Mouse (Mus musculus) T-helper 2 cell (primary cell): ENCODE measurements around the gene Hist2h3c2.
"Not testable (repeated sequence)": the region's sequence is repeated elsewhere in the genome, so short reads cannot be mapped to it uniquely, and the experiment has no call there.

Experiments
- in situ Hi-C: fragments of 300-600 bp; cut with MboI, MseI; formaldehyde crosslinking; loops from one replicate; pipeline ENCODE4 v1.15.1; 2025; ENCODE audit warnings: high pct_unique_total_duplicates

The Hist2h3c2 gene

DNA sequence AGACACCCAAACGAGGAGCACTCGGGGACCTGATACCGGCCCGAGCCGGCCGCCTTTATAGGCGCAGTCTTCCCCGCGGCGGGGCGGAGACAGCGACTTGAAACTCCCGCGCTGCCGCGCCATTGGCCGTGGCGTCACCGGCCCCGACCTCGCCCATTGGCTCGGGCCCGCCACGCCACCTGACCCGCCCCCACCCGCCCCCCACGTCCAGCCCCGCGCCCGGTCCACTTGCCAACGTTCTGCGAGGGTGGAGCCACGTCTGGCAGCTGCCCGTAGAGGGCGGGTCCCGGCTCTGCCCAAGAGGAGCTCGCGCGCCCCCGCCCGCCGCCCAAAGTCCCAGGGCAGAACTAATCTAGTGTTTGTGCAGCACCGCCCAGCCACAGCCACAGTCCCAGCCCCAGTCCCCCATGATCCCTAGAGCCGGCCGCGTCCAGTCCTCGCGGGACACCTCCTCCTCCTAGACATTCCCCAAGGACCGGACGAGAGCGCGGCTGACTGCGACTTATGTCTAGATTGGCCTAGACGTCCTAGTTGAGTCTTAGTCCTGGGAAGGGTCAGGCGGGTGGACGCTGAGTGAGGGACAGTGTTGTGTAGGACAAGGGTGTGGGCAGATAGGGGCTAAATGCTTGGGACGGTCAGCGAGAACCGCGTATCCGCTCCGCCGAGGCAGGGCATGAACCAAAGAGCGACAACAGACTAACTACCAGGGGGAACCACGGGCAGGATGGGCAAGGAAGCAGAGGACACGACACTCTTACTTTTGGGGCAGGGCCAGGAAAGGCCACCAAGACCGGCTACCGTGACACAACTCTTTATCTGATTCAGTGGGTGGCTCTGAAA, at the start of gene Hist2h3c2:
Gene Hist2h3c2 (minus strand): TSS at position 174 of the 840 bp plus-strand sequence.
- in situ Hi-C loops: not testable (repeated sequence)

DNA sequence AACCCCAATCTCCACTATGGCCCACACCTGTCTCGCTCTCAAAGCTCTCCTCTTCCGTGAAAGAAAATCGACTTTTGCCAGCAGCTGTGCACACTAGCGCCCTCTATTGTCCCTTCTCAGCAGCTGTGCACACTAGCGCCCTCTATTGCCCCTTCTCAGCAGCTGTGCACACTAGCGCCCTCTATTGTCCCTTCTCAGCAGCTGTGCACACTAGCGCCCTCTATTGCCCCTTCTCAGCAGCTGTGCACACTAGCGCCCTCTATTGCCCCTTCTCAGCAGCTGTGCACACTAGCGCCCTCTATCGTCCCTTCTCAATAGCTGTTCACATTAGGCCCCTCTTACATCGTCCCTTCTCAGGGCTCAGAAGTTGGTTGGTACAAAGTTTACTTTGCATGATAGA, 48.4 kb upstream of the Hist2h3c2 start:
- in situ Hi-C loops: not testable (repeated sequence)

DNA sequence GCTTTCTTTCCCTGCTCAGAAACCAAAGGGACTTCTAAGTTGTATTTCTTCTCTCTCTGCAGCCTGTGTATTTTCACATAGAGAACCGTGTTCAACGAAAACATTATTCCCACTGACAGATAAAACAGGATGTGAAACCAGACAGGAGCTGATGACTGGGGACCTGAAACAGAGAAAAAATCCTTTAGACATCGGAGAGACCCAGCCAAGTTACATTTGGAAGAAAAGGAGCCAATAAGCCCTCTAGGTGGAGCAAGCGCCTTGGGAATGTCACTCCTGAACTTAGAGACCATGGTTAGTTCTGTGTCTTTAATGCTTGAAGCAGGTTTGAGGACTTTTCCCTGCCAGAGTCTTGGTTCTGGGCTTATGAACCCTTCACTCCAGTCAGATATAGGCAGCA, 45.5 kb upstream of the Hist2h3c2 start:
- in situ Hi-C loops: loop anchor here (5.0 kb wide), 1 partner anchor 43 kb away; no protein-coding TSS in a partner anchor

DNA sequence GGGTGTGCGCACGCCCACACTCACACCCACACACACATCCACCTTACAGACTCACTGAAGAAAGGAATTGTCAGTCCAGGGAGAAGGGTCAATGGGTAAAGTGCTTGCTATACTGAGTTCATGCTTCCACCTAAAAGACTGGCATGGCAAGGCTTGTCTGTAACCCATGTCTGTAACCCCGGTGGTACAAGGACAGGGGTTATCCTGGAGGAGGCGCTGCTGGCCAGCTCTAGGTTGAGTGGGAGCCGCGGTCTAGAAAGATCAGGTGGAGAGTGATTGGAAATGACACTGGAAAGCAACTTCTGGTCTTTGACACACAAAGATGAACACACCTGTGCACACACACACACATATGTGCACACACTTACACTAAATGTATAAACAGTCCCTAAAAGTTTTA, 41.7 kb upstream of the Hist2h3c2 start:
- in situ Hi-C loops: loop anchor here (5.0 kb wide), 1 partner anchor 47 kb away; no protein-coding TSS in a partner anchor

DNA sequence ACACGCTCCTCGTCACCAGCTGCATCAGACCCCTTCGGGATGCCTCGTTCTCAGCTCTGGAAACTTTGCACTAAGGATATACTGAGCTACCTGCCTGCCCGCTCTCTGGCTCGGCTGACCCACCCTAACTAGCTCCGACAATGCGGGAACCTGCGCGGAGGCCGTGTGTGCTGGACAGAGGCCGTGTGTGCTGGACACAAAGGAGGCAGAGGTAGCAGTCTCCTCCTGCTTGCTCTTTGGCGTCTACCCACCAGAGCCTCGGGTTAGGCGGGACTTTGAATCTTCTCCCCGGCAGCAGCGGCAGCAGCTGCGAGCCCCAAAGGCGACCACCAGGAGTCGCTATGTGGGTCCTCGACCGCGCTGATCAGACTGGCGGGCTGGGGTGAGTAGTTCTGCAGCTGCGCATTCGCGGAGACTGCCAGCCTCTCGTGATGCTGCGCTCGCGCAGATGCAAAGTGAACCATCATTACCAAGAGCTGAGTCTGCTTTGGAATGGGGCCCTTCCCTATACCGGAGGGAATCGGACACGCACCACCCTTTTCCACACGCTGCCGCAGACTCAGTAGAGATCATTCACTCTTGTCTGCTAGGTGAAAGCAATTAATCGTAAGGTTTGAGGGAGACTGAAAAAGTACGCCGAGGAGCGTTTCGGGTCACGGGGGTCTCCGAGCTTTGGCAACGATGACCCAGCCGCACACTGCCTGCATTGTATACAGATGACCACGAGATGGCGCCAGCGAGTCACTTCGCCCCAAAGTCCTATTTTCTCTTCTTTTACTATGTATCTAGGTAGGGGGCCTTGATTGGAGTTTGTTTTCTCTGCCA, 39.1 kb upstream of the Hist2h3c2 start:
- in situ Hi-C loops: no loop called here

DNA sequence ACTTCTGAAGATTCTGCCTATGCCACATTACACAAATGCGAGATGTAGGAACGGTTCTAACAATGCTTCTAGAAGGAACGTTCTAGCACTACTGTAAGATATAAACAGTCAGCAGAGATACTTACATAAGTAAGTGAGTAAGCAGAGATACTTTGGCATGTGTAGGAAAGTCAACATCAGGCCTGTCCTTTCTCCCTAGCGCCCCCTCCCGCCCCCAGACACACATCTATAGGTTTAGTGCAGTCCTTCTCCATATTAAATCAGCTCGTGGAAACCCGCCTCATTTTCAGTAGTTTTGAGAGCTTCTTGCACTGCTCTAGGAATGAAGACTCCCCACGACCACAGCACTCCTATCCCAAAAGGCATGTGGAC, 38.5 kb upstream of the Hist2h3c2 start:
- in situ Hi-C loops: no loop called here

DNA sequence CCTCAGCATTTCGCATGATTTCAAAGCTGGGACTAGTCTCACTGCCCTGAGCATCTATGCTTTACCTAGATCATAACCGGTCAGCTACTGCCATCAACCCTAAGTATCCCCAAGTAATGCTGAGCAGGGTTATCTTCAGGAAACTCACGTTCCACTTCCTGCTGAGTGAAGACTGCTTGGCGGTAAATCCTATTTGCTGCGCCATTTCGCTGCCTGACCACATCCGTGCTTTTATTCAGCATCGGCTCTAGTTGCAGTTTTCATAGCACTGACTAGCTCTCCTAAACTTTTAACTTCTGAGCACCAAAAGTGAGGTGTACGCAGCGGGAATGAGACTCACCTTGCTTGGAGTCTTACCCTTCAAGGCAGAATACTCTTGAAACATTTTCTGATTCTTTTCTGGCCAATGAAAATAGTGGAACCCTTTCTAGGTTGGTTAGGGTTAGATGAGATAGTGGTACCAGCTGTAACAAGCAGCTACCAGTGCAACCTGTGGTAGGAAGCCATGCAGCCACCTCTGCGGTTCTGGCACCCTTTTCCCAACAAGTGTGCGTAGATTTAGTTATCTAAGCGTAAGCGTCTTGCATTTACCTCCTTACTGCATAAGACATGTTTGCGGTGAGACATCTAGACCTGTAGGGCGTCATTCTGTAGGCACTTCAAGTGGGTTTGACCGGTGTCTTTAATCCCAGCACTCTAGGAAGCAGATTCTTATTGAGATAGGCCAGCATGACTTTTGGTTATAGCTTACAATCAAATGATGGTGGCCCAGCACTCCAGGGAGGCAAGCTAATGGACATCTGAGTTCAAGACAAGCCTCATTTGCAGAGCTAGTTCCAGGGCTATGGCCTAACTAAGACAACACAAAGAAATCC, 34.9 kb upstream of the Hist2h3c2 start:
- in situ Hi-C loops: no loop called here

DNA sequence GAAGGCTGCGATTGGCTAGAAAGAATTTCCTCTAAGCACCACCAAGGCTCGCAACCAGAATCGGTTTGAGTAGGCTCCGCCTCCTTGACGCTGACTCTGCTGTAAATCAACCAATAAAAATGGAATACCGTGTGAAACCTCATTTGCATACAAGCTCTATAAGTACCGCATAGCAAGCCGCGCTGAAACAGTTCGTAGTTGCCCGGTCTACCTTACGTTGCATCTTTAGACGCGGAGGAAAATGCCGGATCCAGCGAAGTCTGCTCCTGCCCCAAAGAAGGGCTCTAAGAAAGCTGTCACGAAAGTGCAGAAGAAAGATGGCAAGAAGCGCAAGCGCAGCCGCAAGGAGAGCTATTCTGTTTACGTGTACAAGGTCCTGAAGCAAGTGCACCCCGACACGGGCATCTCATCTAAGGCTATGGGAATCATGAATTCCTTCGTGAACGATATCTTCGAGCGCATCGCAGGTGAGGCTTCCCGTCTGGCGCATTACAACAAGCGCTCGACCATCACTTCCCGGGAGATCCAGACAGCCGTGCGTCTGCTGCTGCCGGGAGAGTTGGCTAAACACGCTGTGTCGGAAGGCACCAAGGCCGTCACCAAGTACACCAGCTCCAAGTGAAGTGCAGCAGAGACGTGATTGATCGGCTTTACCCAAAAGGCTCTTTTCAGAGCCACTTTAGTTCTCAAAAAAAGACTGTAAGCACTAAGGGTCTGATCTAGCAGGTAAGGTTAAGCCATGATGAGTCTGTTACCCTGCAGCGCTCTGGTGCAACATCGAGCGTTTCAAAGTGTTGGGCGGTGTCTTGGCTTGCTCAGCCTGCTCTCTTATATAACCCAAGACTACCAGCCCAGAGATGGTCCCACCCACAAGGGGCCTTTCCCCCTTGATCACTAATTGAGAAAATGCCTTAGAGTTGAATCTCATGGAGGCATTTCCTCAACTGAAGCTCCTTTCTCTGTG, 30.9 kb upstream of the Hist2h3c2 start, which contains the start of gene Hist2h2bb:
Gene Hist2h2bb (plus strand): TSS at position 242 of the 964 bp plus-strand sequence.
- in situ Hi-C loops: loop anchor here (10.0 kb wide), 1 partner anchor 595 kb away; no protein-coding TSS in a partner anchor

DNA sequence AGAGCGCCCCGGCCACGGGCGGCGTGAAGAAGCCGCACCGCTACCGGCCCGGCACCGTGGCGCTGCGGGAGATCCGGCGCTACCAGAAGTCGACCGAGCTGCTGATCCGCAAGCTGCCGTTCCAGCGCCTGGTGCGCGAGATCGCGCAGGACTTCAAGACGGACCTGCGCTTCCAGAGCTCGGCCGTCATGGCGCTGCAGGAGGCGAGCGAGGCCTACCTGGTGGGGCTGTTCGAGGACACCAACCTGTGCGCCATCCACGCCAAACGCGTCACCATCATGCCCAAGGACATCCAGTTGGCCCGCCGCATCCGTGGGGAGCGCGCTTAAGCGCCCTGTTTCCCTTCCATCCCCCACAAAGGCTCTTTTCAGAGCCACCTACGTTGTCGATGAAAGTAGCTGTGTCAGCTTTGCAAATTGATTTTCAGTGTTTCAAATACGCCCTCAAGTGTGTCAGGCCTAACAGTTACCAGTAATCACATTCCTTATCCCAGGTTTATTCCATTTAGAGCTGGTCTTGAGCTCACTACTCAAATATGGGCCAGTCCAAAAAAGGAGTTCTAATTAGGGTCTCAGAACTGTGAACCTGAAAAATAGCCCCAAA, 29.9 kb upstream of the Hist2h3c2 start:
- in situ Hi-C loops: loop anchor here (10.0 kb wide), 1 partner anchor 594 kb away; no protein-coding TSS in a partner anchor

DNA sequence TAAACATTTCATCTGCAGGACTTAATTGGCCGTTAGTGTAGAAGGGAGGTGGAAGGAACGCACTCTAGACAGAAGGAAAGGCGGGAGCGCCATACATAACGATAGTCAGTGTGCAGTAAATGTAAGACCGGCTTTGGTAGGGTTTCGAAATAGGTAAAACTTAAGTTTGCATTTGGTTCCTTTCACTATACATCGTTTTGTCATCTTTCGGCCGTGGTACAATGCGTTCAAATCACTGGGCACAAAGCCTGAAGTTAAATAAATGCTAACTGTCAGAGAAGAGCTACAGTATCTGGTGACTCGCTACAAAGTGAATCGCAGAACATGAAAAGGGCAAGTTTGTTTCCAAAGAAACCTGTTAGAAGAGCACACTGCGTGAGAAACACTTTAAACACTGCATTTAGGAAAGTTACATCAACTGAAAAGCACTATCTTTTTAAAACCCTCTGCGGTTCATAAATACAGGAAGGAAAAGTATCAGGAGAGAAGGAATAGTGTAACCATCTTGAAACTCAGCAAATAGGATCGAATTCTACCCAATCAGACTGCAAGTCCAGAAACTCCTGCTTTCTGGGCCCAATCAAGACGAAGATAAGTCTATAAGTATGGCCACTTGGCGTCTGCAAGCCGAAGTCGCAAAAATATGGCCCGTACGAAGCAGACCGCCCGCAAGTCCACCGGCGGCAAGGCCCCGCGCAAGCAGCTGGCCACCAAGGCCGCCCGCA, 29.3 kb upstream of the Hist2h3c2 start, which contains the start of gene Hist2h3b:
Gene Hist2h3b (plus strand): TSS at position 604 of the 725 bp plus-strand sequence.
- in situ Hi-C loops: loop anchor here (10.0 kb wide), 1 partner anchor 593 kb away; no protein-coding TSS in a partner anchor

DNA sequence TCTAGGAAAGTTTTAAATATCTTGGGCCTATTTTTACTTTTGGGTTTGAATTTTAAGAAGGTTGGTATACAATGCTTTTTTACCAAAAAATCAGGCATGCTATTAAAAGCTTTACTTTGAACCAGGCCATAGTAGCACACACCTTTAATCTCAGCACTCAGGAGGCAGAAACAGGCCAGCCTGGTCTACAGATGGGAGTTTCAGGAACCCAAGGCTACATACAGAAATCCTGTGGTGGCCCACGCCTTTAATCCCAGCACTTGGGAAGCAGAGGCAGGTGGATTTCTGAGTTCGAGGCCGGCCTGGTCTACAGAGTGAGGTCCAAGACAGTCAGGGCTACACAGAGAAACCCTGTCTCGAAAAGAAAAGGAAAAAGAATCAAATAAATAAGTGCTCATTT, 28.6 kb upstream of the Hist2h3c2 start:
- in situ Hi-C loops: loop anchor here (10.0 kb wide), 1 partner anchor 593 kb away; no protein-coding TSS in a partner anchor

DNA sequence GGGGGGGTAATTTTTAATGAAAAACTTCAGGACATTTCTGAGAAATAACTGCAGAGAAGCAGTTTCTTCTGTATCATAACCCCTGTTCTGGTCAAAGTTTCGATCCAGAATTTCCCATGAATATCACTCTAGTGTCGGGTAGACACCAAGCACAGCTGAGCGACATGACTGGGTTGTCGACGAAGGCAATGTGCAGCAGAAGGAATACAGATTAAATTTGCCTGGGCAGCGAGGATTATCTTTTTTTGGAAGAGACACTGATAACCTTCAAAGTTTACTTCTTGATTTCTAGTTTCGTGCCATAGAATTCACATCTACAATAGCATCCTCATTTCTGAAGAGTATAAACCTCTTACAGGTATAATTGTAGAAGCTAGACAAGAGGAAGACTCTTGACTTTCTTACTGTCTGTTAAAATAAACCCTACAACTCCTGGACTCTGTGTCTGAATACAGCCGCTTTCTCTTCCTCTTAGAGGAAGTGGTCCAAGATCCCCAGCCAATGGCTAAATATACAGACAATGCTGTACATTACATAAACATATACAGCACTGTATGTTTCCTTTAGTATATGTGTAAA, 27.3 kb upstream of the Hist2h3c2 start:
- in situ Hi-C loops: loop anchor here (10.0 kb wide), 1 partner anchor 591 kb away; no protein-coding TSS in a partner anchor

DNA sequence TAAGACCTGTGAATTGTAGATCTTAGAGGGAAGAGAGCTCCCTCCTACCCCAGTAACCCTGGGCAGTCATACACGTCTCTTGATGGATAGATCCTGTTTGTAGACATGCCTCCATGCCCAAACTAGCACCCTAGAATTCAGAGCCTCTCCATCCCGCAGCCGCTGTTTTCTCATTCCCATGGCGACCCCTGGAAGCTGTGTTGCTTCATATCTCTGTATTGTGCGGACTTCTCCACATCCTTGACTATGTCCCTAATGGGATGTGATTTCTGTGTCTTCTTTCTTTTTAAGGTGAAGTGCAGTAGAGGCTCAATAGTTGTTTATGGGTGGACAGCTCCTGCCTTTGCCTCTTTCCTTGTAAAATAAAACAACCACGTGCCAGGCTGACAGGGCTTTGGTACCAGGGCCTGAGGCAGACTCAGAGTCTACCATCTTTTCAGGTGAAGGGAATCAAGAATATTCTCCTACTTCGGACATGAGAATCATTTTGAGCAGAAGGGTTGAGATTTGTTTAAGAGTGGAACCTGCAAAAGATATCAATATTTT, 25.6 kb upstream of the Hist2h3c2 start:
- in situ Hi-C loops: loop anchor here (10.0 kb wide), 1 partner anchor 590 kb away; no protein-coding TSS in a partner anchor

DNA sequence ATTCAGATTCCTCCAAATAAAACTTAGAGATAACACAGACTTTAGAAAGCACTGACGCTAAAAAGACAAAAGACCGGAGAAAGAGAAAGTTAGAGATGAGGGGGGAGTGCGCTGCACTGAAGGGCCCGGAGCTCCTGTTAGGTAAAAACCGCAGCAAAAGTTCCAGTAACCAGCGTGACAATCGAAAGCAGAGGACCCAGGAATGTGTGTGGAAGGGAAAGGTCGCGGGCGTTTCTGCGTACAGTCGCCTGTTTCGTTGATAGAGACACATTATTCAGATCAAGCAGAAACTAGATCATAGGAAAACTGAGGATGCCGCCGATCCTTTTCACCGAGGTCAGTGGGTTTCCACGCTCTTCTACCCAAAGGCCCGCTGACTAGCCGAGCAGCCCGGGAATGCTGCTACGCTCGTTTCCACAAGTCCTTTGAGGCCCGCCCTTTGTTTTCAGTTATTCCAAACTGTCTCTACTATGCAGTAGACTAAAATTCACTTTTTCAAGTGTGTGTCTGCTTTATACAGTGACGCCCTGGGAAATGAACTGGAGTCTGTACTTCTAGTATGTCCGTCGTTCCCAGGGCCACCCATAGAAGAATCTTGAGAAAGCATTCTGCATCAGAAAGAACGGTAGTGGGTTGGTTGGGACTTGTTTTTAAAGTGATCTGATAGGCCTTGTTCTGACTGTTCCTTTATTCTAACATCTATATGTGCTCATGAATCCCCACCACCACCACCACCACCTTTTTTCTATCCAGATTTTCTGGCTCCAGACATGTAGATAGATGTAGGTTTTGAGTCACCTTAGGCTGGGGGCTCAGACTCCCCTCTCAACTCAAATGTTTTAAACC, 24.9 kb upstream of the Hist2h3c2 start:
- in situ Hi-C loops: loop anchor here (10.0 kb wide), 1 partner anchor 589 kb away; no protein-coding TSS in a partner anchor

DNA sequence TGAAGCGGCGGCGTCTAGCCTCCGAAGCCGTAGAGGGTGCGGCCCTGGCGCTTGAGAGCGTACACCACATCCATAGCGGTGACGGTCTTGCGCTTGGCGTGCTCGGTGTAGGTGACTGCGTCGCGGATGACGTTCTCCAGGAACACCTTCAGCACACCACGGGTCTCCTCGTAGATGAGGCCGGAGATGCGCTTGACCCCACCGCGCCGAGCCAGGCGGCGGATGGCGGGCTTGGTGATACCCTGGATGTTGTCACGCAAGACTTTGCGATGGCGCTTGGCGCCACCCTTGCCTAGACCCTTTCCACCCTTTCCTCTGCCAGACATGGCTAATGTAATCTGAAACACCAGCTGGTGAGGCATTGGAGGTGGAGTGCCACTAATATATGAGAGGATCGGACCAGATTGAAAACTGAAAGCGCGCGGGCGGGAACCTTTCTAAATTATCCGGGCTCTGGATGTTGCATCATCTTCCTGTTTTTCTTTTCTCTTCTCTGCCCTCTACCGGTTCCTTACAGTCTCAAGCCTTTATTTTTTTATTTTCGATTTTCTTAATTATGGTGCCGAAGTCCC, 24.1 kb upstream of the Hist2h3c2 start, which contains the start of gene Hist2h4:
Gene Hist2h4 (minus strand): TSS at position 333 of the 572 bp plus-strand sequence.
- in situ Hi-C loops: loop anchor here (10.0 kb wide), 1 partner anchor 588 kb away; no protein-coding TSS in a partner anchor

DNA sequence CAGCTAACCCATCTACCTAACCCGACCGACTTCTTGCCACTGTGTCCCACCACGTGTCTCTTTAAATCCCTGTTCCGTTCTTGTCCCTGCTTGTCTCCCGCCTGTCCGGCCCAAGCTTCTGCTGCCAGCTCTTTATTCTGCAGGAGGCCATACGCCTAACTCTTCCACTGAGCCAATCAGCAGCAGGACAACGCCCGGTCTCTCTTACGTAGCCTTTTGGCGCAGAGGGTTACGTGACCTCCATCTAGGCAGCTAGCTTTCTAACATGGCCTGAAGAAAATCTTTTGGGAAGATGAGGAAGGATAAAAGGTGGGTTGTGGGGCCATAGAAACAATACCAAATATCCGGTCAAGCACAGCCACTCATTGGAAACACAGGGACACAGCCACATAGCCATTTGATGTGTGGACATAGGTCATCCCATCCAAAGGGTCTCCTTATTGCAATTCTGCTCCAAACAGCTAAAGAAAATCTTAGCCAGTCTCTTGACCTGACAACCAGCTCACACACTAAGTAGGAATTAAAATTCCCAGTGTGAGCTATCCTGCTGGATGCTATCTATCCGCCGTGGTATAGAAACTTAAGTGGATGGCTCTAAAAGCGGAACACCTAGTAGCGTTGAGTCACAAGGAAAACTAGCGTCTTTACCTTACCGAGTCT, 23.4 kb upstream of the Hist2h3c2 start:
- in situ Hi-C loops: loop anchor here (10.0 kb wide), 1 partner anchor 588 kb away; no protein-coding TSS in a partner anchor
